Mouse (Mus musculus) left cerebral cortex, postnatal 4 days (tissue): ENCODE measurements around the gene Nfasc. TPM values are rescaled to one million over a fixed set of nuclear protein-coding genes. Genes with fewer than 3 reads are reported as not detected.
A peak's percentile ranks its signal among the peaks of the same experiment; 100 is the strongest.

Experiments
- DNase-seq: peaks from one replicate; pipeline ENCODE4 v3.0.0-alpha.2; 2022
- intact Hi-C: fragments of 180-260 bp; cut with DNase I; formaldehyde crosslinking; loops from one replicate; pipeline ENCODE4 v1.15.1; 2025
- total RNA-seq, 2 experiments: library from RNA; stranded (reverse); gene quantifications; 2 replicates each; pipeline ENCODE4 v1.2.3; 2021

Nfasc gene
- total RNA-seq, 2 experiments from 2014 or later, result 126 to 128 TPM

GRCm38 (mm10) chr1:132557901-132558631, 183.5 kb downstream of the Nfasc start:
- DNase-seq, result peak; percentile 94
- intact Hi-C loops, result no loop called here

GRCm38 (mm10) chr1:132543789-132544188, 197.8 kb downstream of the Nfasc start:
- intact Hi-C loops, result no loop called here
- DNase-seq, result no peak

GRCm38 (mm10) chr1:132542762-132543306, 198.8 kb downstream of the Nfasc start, which contains the start of gene Cntn2:
Gene Cntn2, minus strand, starts transcription at chr1:132543256.
- intact Hi-C loops, result no loop called here
- peak; percentile 87 for DNase-seq

GRCm38 (mm10) chr1:132541824-132542599, 199.6 kb downstream of the Nfasc start:
- DNase-seq, result no peak
- intact Hi-C loops, result no loop called here

- DNase-seq, result no peak
- intact Hi-C loops, result no loop called here
Observed at GRCm38 (mm10) chr1:132541171-132541823, 200.3 kb downstream of the Nfasc start.

GRCm38 (mm10) chr1:132540701-132541100, 200.9 kb downstream of the Nfasc start:
- intact Hi-C loops, result no loop called here
- no peak for DNase-seq

- intact Hi-C loops, result no loop called here
- peak; percentile 83 for DNase-seq
Observed at GRCm38 (mm10) chr1:132537736-132538135, 203.9 kb downstream of the Nfasc start.

- DNase-seq, result no peak
- intact Hi-C loops, result no loop called here
Observed at GRCm38 (mm10) chr1:132536416-132536815, 205.2 kb downstream of the Nfasc start.

- no peak for DNase-seq
- intact Hi-C loops, result no loop called here
Observed at GRCm38 (mm10) chr1:132535541-132535940, 206.1 kb downstream of the Nfasc start.

GRCm38 (mm10) chr1:132533840-132534239, 207.8 kb downstream of the Nfasc start:
- no peak for DNase-seq
- intact Hi-C loops, result no loop called here

GRCm38 (mm10) chr1:132532521-132532920, 209.1 kb downstream of the Nfasc start:
- intact Hi-C loops, result no loop called here
- DNase-seq, result no peak

GRCm38 (mm10) chr1:132530631-132531191, 210.9 kb downstream of the Nfasc start:
- intact Hi-C loops, result no loop called here
- peak; percentile 76 for DNase-seq

- no peak for DNase-seq
- intact Hi-C loops, result loop anchor here (5.0 to 10.0 kb wide), 2 partner anchors 69 to 216 kb away; partner anchors contain the start of gene Nfasc
Observed at GRCm38 (mm10) chr1:132528647-132529334, 212.8 kb downstream of the Nfasc start.

GRCm38 (mm10) chr1:132528071-132528470, 213.5 kb downstream of the Nfasc start:
- no peak for DNase-seq
- intact Hi-C loops, result loop anchor here (5.0 to 10.0 kb wide), 2 partner anchors 69 to 217 kb away; partner anchors contain the start of gene Nfasc

- intact Hi-C loops, result loop anchor here (5.0 to 10.0 kb wide), 2 partner anchors 71 to 219 kb away; partner anchors contain the start of gene Nfasc
- DNase-seq, result peak; percentile 79
Observed at GRCm38 (mm10) chr1:132525832-132526231, 215.8 kb downstream of the Nfasc start.

- intact Hi-C loops, result loop anchor here (10.0 kb wide), 1 partner anchor 221 kb away; the partner anchor contains the start of gene Nfasc
- DNase-seq, result no peak
Observed at GRCm38 (mm10) chr1:132523920-132524319, 217.7 kb downstream of the Nfasc start.

GRCm38 (mm10) chr1:132523048-132523447, 218.5 kb downstream of the Nfasc start:
- intact Hi-C loops, result loop anchor here (10.0 kb wide), 1 partner anchor 222 kb away; the partner anchor contains the start of gene Nfasc
- peak; percentile 89 for DNase-seq

GRCm38 (mm10) chr1:132520764-132521163, 220.8 kb downstream of the Nfasc start:
- peak; percentile 54 for DNase-seq
- intact Hi-C loops, result loop anchor here (10.0 kb wide), 1 partner anchor 224 kb away; the partner anchor contains the start of gene Nfasc

- intact Hi-C loops, result loop anchor here (10.0 kb wide), 1 partner anchor 225 kb away; the partner anchor contains the start of gene Nfasc
- DNase-seq, result no peak
Observed at GRCm38 (mm10) chr1:132519734-132520133, 221.9 kb downstream of the Nfasc start.
